Mouse (Mus musculus) embryonic facial prominence, embryonic 11.5 days (tissue): Measurements from ENCODE around the gene 9430097D07Rik. TPM values are rescaled to one million over a fixed set of nuclear protein-coding genes. Genes with fewer than 3 reads are reported as not detected.

ENCODE experiments used
- ATAC-seq: fragments of 200-750 bp; cut with Nextera tagmentation; replicated peaks from 2 replicates; pipeline ENCODE4 v1.8.0; 2017; ENCODE audit warnings: low read depth; ENCODE audit not compliant: insufficient number of reproducible peaks, low FRiP score, low TSS enrichment
- DNase-seq: peaks from one replicate; pipeline ENCODE4 v3.0.0-alpha.2; 2015; ENCODE audit warnings: low spot score
- H3K27ac ChIP-seq: fragments of 300-500 bp; sonication (generic); replicated peaks from 2 replicates; pipeline ENCODE4 v1.5.1; 2014; ENCODE audit warnings: mild to moderate bottlenecking, low read depth, low read length, control low read depth
- H3K27me3 ChIP-seq: fragments of 300-500 bp; sonication (generic); 2 replicates; pipeline ENCODE4 v1.6.1; 2014; ENCODE audit warnings: mild to moderate bottlenecking, low read length, moderate library complexity, mixed read lengths; ENCODE audit not compliant: control insufficient read depth, insufficient read depth
- H3K36me3 ChIP-seq: fragments of 300-500 bp; sonication (generic); replicated peaks from 2 replicates; pipeline ENCODE4 v1.6.1; 2014; ENCODE audit warnings: low read depth, mild to moderate bottlenecking, low read length, moderate library complexity, mixed read lengths; ENCODE audit not compliant: control insufficient read depth, insufficient read depth
- H3K4me1 ChIP-seq: fragments of 300-500 bp; sonication (generic); 2 replicates; pipeline ENCODE4 v1.6.1; 2014; ENCODE audit warnings: low read length, mixed read lengths; ENCODE audit not compliant: control insufficient read depth, insufficient read depth
- H3K4me2 ChIP-seq: fragments of 300-500 bp; sonication (generic); 2 replicates; pipeline ENCODE4 v1.6.1; 2014; ENCODE audit warnings: low read depth, mild to moderate bottlenecking, control low read depth, low read length, moderate library complexity
- H3K4me3 ChIP-seq: fragments of 300-500 bp; sonication (generic); 2 replicates; pipeline ENCODE4 v1.5.1; 2014; ENCODE audit warnings: low read depth, low read length, control low read depth
- H3K9ac ChIP-seq: fragments of 300-500 bp; sonication (generic); replicated peaks from 2 replicates; pipeline ENCODE4 v1.6.1; 2014; ENCODE audit warnings: mild to moderate bottlenecking, control low read depth, low read length
- H3K9me3 ChIP-seq: fragments of 300-500 bp; sonication (generic); replicated peaks from 2 replicates; pipeline ENCODE4 v1.6.1; 2016; ENCODE audit warnings: mild to moderate bottlenecking, low read length, inconsistent platforms, mixed read lengths; ENCODE audit not compliant: control insufficient read depth
- WGBS: fragments of 180-500 bp; shearing (Covaris S2); extraction: QIAGEN DNeasy Blood & Tissue Kit; methylation state at CpG from one replicate; pipeline ENCODE4 v1.1.7; 2014; 5-methylcytosine and 5-hydroxymethylcytosine counted together
- polyA plus RNA-seq: library from polyadenylated mRNA; unstranded; fragments of >200 nt; fragmentation: Nextera tagmentation; extraction: Ambion mirVana; gene quantifications from 2 replicates; pipeline ENCODE4 v1.2.1, GENCODE M21; 2014

Gene 9430097D07Rik
- polyA plus RNA-seq, 1 experiment from 2014 or later = 0.36 TPM

GRCm38 (mm10) chr2:32581450-32582095 lies 6.1 kb upstream of the 9430097D07Rik start:
- 36% methylated on average over 19 of the region's 19 CpGs for WGBS
- no peak overlapping the region for H3K9ac ChIP-seq
- peak overlapping the region; percentile 16 for H3K4me2 ChIP-seq
- no peaks in the 10 kb centered on the region for H3K9me3 ChIP-seq
- H3K27me3 ChIP-seq = peaks cover 7% of the 10 kb centered on the region; the same call in 1 of the 2 replicates
- no peak overlapping the region for H3K27ac ChIP-seq
- peak overlapping the region; percentile 22 for H3K4me3 ChIP-seq
- H3K36me3 ChIP-seq = no peaks in the 10 kb centered on the region
- ATAC-seq (no peak), DNase-seq (peak; percentile 76)
- H3K4me1 ChIP-seq = no peaks in the 10 kb centered on the region; the same call in 1 of the 2 replicates

DNA sequence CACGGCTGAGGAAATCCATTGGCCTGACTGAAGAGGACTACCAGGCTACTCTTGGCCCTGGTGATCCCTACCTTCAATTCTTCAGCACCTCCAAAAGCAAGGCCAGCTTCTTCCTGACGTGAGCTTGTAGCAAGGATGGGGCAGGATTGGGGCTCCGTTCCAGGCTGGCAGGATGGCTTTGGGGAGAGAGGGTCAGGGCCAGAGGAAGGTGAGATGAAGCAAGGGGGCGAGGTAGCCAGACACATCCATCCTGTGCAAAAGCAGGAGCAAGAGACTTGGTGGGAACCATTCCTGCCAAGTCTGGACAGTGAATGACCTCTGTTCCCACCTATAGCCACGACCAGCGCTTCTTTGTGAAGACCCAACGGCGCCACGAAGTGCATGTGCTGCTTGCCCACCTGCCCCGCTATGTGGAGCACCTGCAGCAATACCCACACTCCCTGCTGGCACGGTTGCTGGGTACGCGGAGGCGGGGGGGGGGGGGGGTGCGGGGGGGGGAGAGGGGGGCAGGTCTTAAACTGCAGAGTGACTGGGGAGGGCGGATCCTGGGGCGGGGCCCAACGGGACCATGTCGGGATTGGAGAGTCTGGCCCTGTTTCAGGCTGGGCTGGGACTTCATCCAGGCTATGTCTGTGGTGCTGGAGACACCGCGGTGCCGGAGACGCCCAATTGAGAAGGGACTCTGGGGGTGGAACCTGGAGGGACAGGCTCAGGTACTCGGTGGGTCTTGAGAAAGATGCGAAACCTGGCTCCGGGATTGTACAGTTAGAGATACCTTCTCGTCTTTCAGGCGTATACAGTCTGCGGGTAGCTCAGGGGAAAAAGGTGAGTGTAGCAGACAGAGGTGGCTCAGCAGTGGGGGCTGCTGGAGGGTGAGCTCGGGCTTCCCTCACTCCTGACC lies 2.9 kb upstream of the 9430097D07Rik start:
- 42% methylated on average over 25 of the region's 30 CpGs for WGBS
- DNase-seq = no peak
- Histone ChIP-seq H3K4me2 (no peak overlapping the region), H3K9me3 (no peaks in the 10 kb centered on the region), H3K4me1 (no peaks in the 10 kb centered on the region), H3K27ac (no peak overlapping the region), H3K27me3 (peaks cover 7% of the 10 kb centered on the region; the same call in 1 of the 2 replicates), H3K4me3 (no peak overlapping the region), H3K9ac (no peak overlapping the region), H3K36me3 (no peaks in the 10 kb centered on the region)
- no peak for ATAC-seq

DNA sequence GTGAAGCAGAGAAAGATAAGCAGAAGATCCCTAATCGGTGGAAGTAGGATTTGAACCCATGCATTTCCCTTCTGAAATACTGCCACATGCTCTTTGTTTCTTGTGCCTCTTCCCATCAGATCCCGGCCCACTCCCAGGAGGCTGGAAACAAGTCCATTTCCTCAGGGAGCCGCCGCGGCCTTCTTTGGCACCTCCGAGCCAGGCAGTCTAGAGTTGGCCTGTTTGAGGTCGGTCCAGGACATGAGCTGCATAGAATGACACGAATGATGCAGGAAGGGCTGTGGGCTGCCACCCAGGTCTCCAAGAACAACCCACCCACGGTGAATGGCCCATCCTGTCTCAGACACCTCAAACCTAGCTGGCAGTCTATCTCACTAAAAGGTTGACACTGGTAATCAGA lies 1.0 kb upstream of the 9430097D07Rik start:
- ATAC-seq (no peak), DNase-seq (no peak)
- no peak overlapping the region for H3K27ac ChIP-seq
- H3K9me3 ChIP-seq = no peaks in the 10 kb centered on the region
- no peak overlapping the region for H3K4me3 ChIP-seq
- H3K27me3 ChIP-seq = peaks cover 7% of the 10 kb centered on the region; the same call in 1 of the 2 replicates
- H3K4me2 ChIP-seq = no peak overlapping the region
- 86% methylated on average over 9 of the region's 9 CpGs for WGBS
- no peaks in the 10 kb centered on the region for H3K4me1 ChIP-seq
- no peak overlapping the region for H3K9ac ChIP-seq
- H3K36me3 ChIP-seq = no peaks in the 10 kb centered on the region

DNA sequence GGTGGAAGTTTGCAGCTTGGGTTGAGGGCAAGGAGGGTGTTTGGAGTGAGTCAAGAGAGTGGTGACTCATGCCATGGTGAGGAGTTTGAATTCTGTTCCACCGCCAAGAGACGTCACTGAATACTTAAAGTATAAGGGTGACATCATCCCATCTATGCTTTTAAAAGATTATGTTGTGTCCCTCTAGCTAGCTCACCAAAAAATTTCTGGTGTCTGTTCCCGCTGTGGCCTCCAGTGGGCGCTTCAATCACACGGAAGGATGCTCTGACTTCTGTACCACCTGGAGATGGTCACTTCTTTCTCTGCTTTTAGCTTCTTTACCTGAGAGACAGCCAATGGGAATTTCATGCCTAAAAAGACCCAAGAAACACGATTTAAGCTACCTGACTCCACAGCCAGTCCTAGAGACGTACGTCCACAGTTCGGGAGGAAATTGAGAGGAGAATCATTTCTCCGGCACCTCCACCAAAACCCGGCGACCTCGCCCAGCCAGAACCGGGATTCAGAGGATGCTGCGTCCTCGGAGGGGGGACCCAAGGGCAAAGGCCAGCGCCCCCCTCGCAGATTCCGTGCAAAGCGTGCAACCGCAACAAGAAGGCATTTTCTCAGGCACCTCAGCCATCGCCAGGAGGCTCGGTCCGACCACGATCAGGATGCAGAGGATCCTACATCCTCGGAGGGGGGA lies 441 bp downstream of the 9430097D07Rik start:
- no peak overlapping the region for H3K27ac ChIP-seq
- peaks cover 7% of the 10 kb centered on the region; the same call in 1 of the 2 replicates for H3K27me3 ChIP-seq
- H3K9me3 ChIP-seq = no peaks in the 10 kb centered on the region
- H3K4me3 ChIP-seq = peak overlapping the region; percentile 51
- no peaks in the 10 kb centered on the region for H3K4me1 ChIP-seq
- no peak for ATAC-seq
- 1% methylated on average over 26 of the region's 26 CpGs for WGBS
- no peaks in the 10 kb centered on the region for H3K36me3 ChIP-seq
- DNase-seq = peak; percentile 81
- peak overlapping the region; percentile 83 for H3K4me2 ChIP-seq
- peak overlapping the region; percentile 41 for H3K9ac ChIP-seq

DNA sequence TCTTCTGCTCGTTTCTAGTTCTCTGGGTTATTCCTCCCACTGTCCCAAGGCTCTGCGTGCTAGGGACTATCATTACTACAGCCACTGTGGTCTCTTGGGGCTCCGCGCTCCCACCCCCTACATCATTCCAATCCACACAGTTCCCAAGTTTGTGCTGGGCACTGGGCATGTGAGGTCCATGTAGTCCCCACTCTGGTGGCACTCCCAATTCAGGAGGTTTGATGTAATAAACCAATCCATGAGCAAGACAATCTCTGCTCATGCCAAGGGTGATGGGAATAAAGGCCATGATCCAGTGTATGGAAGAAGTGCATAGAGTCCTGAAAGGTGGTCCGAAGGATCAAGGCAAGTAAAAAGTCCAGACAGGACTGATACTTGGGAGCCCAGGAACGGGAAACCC lies 987 bp downstream of the 9430097D07Rik start, which contains the start of gene Pip5kl1:
Gene Pip5kl1 (plus strand): TSS at position 301 of the 400 bp plus-strand sequence.
- no peaks in the 10 kb centered on the region for H3K4me1 ChIP-seq
- H3K27me3 ChIP-seq = peaks cover 7% of the 10 kb centered on the region; the same call in 1 of the 2 replicates
- WGBS = 79% methylated on average over 6 of the region's 6 CpGs
- H3K36me3 ChIP-seq = no peaks in the 10 kb centered on the region
- H3K9ac ChIP-seq = peak within 1 kb of the TSS; percentile 41
- no peaks in the 10 kb centered on the region for H3K9me3 ChIP-seq
- ATAC-seq = no peak
- H3K4me2 ChIP-seq = peak within 1 kb of the TSS; percentile 83
- no peak for DNase-seq
- H3K4me3 ChIP-seq = peak within 1 kb of the TSS; percentile 51
- no peak within 1 kb of the TSS for H3K27ac ChIP-seq

DNA sequence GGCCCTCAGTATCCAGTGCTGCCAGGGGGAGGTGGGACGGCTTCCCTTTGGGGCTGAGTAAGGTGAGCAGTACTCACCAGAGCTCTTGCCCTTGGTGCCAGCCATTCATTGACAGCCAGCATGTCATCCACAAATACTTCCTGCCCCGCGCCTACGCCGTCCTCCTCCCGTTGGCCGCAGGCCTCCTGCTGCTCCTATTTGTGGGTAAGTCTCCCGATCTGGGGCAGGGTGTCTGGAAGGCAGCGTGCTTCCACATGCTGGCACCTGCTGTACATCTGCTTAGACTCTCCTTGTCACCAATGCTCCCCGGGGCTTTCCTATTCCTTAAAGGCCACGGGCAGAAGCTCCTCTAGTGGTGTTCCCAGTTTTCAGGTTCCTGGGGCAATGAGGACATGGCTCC lies 3.3 kb downstream of the 9430097D07Rik start:
- Histone ChIP-seq H3K9me3 (no peaks in the 10 kb centered on the region), H3K4me1 (no peaks in the 10 kb centered on the region), H3K27me3 (no peaks in the 10 kb centered on the region), H3K27ac (no peak overlapping the region), H3K9ac (no peak overlapping the region), H3K4me2 (no peak overlapping the region), H3K4me3 (no peak overlapping the region), H3K36me3 (peaks cover 9% of the 10 kb centered on the region)
- WGBS = 91% methylated on average over 11 of the region's 11 CpGs
- DNase-seq (no peak), ATAC-seq (no peak)

- Histone ChIP-seq H3K27me3 (no peaks in the 10 kb centered on the region), H3K9me3 (no peaks in the 10 kb centered on the region), H3K9ac (peak within 1 kb of the TSS; percentile 79), H3K4me3 (peak within 1 kb of the TSS; percentile 72), H3K4me2 (peak within 1 kb of the TSS; percentile 83), H3K4me1 (no peaks in the 10 kb centered on the region), H3K36me3 (peaks cover 9% of the 10 kb centered on the region), H3K27ac (no peak within 1 kb of the TSS)
- DNase-seq = peak; percentile 95
- ATAC-seq = peak; percentile 49
- 1% methylated on average over 36 of the region's 36 CpGs for WGBS
Measured at GRCm38 (mm10) chr2:32570698-32571494, 4.6 kb downstream of the 9430097D07Rik start, which contains the start of gene Dpm2. TSS of gene Dpm2 (plus strand) at chr2:32570858.
